Mouse (Mus musculus) CH12.LX (cell line): ENCODE data around the gene Rasl11b. TPM values are rescaled to one million over a fixed set of nuclear protein-coding genes. Genes with fewer than 3 reads are reported as not detected.

Experiments used
- DNase-seq: peaks from one replicate; pipeline ENCODE4 v3.0.0-alpha.2; 2013; ENCODE audit errors: extremely low read depth
- H3K27ac ChIP-seq: 2 replicates; pipeline ENCODE4 v1.5.1; 2012; ENCODE audit warnings: low read depth, mild to moderate bottlenecking, control low read depth, moderate library complexity; ENCODE audit not compliant: insufficient read depth
- H3K27me3 ChIP-seq: replicated peaks from 2 replicates; pipeline ENCODE3; 2012; ENCODE audit warnings: inconsistent platforms
- H3K36me3 ChIP-seq, 2 experiments: replicated peaks in 1 of 2; 2 replicates each; pipeline versions ENCODE3 to v1.6.1; 2012; ENCODE audit warnings: inconsistent platforms in 1 of 2, low read length in 1 of 2, mild to moderate bottlenecking in 1 of 2, mixed read lengths in 1 of 2, moderate library complexity in 1 of 2; ENCODE audit not compliant: control insufficient read depth in 1 of 2, insufficient read depth in 1 of 2
- H3K4me1 ChIP-seq, 2 experiments: 2 replicates each; pipeline ENCODE4 v1.6.1; 2012; ENCODE audit warnings: inconsistent platforms in 1 of 2, moderate library complexity in 1 of 2; ENCODE audit not compliant: insufficient read depth in 2 of 2, control insufficient read depth in 1 of 2
- H3K4me2 ChIP-seq: 2 replicates; pipeline ENCODE4 v1.6.1; 2012; ENCODE audit warnings: low read depth, mild to moderate bottlenecking, control low read depth; ENCODE audit not compliant: poor library complexity, insufficient read depth, severe bottlenecking
- H3K4me3 ChIP-seq, 3 experiments: fragments of 150-350 bp in 1 of 3; sonication (generic) in 1 of 3; replicated peaks in 1 of 3; 2 replicates each; pipeline versions ENCODE3 to v1.5.1; 2011 to 2012; ENCODE audit warnings: low read depth in 2 of 3, low read length in 2 of 3, mild to moderate bottlenecking in 2 of 3, moderate library complexity in 2 of 3, control low read depth in 1 of 3, improper control_type of control experiment in 1 of 3, inconsistent platforms in 1 of 3, mixed read lengths in 1 of 3; ENCODE audit not compliant: poor library complexity in 1 of 3
- H3K79me2 ChIP-seq: replicated peaks from 2 replicates; pipeline ENCODE4 v1.6.1; 2012; ENCODE audit warnings: mild to moderate bottlenecking, moderate library complexity; ENCODE audit not compliant: control insufficient read depth, poor library complexity, insufficient read depth, severe bottlenecking; ENCODE audit errors: extremely low read depth
- H3K9ac ChIP-seq: 2 replicates; pipeline ENCODE4 v1.6.1; 2012; ENCODE audit warnings: low read depth, mild to moderate bottlenecking, control low read depth, moderate library complexity; ENCODE audit not compliant: insufficient read depth
- H3K9me3 ChIP-seq: replicated peaks from 2 replicates; pipeline ENCODE3; 2012; ENCODE audit warnings: low read length, inconsistent platforms, mixed read lengths
- CHD1 ChIP-seq: IDR thresholded peaks from 2 replicates; pipeline ENCODE4 v1.6.1; 2012; ENCODE audit warnings: low read depth, low read length, improper control_type of control experiment, inconsistent platforms
- ELF1 ChIP-seq: IDR thresholded peaks from 2 replicates; pipeline ENCODE4 v1.6.1; 2014; ENCODE audit warnings: low read depth, mild to moderate bottlenecking, inconsistent platforms, low read length, improper control_type of control experiment
- EP300 ChIP-seq: IDR thresholded peaks from 2 replicates; pipeline ENCODE4 v1.6.1; 2011; ENCODE audit warnings: low read length, improper control_type of control experiment
- GABPA ChIP-seq: IDR thresholded peaks from 2 replicates; pipeline ENCODE4 v1.6.1; 2012; ENCODE audit warnings: low read depth, low read length, improper control_type of control experiment, inconsistent platforms; ENCODE audit not compliant: insufficient replicate concordance
- JUN ChIP-seq: IDR thresholded peaks from 2 replicates; pipeline ENCODE4 v1.6.1; 2011; ENCODE audit warnings: low read depth, mild to moderate bottlenecking, low read length, improper control_type of control experiment, moderate library complexity; ENCODE audit not compliant: insufficient read depth
- RAD21 ChIP-seq: IDR thresholded peaks from 2 replicates; pipeline ENCODE4 v1.6.1; 2011; ENCODE audit warnings: low read depth, mild to moderate bottlenecking, low read length, improper control_type of control experiment, moderate library complexity
- TBP ChIP-seq: conservative IDR thresholded peaks from 2 replicates; pipeline ENCODE4 v1.6.1; 2011; ENCODE audit warnings: low read depth, low read length, improper control_type of control experiment
- UBTF ChIP-seq: IDR thresholded peaks from 2 replicates; pipeline ENCODE4 v1.6.1; 2012; ENCODE audit warnings: low read depth, mild to moderate bottlenecking, inconsistent platforms, low read length, improper control_type of control experiment, moderate library complexity
- USF2 ChIP-seq: conservative IDR thresholded peaks from 2 replicates; pipeline ENCODE4 v1.6.1; 2011; ENCODE audit warnings: low read depth, low read length, improper control_type of control experiment
- ZC3H11A ChIP-seq: IDR thresholded peaks from 2 replicates; pipeline ENCODE4 v1.6.1; 2012; ENCODE audit warnings: low read depth, mild to moderate bottlenecking, inconsistent platforms, low read length, improper control_type of control experiment
- ZMIZ1 ChIP-seq: IDR thresholded peaks from 2 replicates; pipeline ENCODE4 v1.6.1; 2012; ENCODE audit warnings: low read depth, mild to moderate bottlenecking, inconsistent platforms, low read length, improper control_type of control experiment
- ZNF384 ChIP-seq: IDR thresholded peaks from 2 replicates; pipeline ENCODE4 v1.6.1; 2012; ENCODE audit warnings: low read depth, low read length, improper control_type of control experiment, inconsistent platforms
- dilution Hi-C: fragments of 300-500 bp; cut with MboI; formaldehyde crosslinking; loops from 2 replicates; pipeline ENCODE4 v1.14.3; 2020; ENCODE audit warnings: low sequenced_read_pairs; ENCODE audit not compliant: extremely low pct_unique_long_range_greater_than_20kb, extremely low pct_ligation_motif_present
- in situ Hi-C: fragments of 300-500 bp; cut with MboI; formaldehyde crosslinking; loops from 3 replicates; pipeline ENCODE4 v1.14.3; 2019; ENCODE audit warnings: low sequenced_read_pairs, low pct_ligation_motif_present, low pct_unique_long_range_greater_than_20kb, mixed read lengths
- polyA plus RNA-seq: library from polyadenylated mRNA; unstranded; fragments of >175 nt; gene quantifications from 2 replicates; pipeline ENCODE4 v1.2.1, GENCODE M21; 2012; ENCODE audit warnings: low read depth; ENCODE audit not compliant: insufficient read length
- total RNA-seq, 2 experiments: library from RNA; depleted of rRNA; stranded (reverse); fragments of 300-350 nt in 1 of 2; fragments of >200 nt in 1 of 2; gene quantifications; 2 replicates each; pipeline ENCODE4 v1.2.3; 2012 to 2014

The Rasl11b gene
- total and polyA plus RNA-seq, 3 experiments, result 0.21 to 2.7 (median 0.60) TPM

GRCm38 (mm10) chr5:74190161-74190491 lies 5.0 kb upstream of the Rasl11b start (continued):
- TF ChIP-seq ELF1 (no peak), USF2 (no peak)

DNA sequence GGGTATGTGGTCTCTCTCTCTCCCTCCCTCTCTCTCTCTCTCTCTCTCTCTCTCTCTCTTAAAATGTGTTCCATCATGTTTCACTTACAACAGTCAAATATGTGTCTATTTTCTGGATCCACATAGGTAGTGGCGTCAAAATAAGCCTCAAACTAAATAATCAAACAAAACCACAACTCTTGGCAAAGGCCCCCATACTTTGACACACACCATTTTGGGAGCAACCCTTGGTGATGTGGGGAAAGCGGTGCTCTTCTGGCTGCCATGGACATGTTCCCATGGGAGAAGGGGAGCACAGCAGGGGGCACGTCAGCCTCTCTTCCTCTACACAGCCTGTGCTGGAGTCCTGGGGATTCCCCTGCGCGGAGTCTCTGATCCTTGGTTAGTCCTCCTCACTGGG lies 4.2 kb upstream of the Rasl11b start:
- TF ChIP-seq TBP, result no peak
- TF ChIP-seq UBTF, result no peak
- no peak for TF ChIP-seq ZC3H11A
- no peak for TF ChIP-seq ELF1
- TF ChIP-seq ZMIZ1, result no peak
- Histone ChIP-seq H3K27ac (no peak overlapping the region), H3K4me2 (no peak overlapping the region), H3K79me2 (no peaks in the 10 kb centered on the region), H3K4me1 (peaks cover 6 to 38% of the 10 kb centered on the region in 2 experiments), H3K9ac (no peak overlapping the region), H3K36me3 (no peaks in the 10 kb centered on the region), H3K27me3 (no peaks in the 10 kb centered on the region), H3K4me3 (no peak overlapping the region), H3K9me3 (no peaks in the 10 kb centered on the region)
- dilution Hi-C loops, result no loop called here
- in situ Hi-C loops, result no loop called here
- DNase-seq, result no peak

GRCm38 (mm10) chr5:74193008-74193407 lies 2.1 kb upstream of the Rasl11b start:
- no peaks in the 10 kb centered on the region for H3K9me3 ChIP-seq
- no peaks in the 10 kb centered on the region for H3K27me3 ChIP-seq
- no peak overlapping the region for H3K4me2 ChIP-seq
- H3K79me2 ChIP-seq, result no peaks in the 10 kb centered on the region
- in situ Hi-C loops (no loop called here), dilution Hi-C loops (no loop called here)
- H3K27ac ChIP-seq, result no peak overlapping the region
- H3K4me1 ChIP-seq, result peaks cover 6 to 45% of the 10 kb centered on the region in 2 experiments
- no peak overlapping the region for H3K4me3 ChIP-seq
- no peak for DNase-seq
- H3K9ac ChIP-seq, result no peak overlapping the region
- H3K36me3 ChIP-seq, result peaks cover 0 to 8% of the 10 kb centered on the region in 2 experiments
- TF ChIP-seq GABPA (no peak), RAD21 (no peak), JUN (no peak), EP300 (no peak), USF2 (no peak)

DNA sequence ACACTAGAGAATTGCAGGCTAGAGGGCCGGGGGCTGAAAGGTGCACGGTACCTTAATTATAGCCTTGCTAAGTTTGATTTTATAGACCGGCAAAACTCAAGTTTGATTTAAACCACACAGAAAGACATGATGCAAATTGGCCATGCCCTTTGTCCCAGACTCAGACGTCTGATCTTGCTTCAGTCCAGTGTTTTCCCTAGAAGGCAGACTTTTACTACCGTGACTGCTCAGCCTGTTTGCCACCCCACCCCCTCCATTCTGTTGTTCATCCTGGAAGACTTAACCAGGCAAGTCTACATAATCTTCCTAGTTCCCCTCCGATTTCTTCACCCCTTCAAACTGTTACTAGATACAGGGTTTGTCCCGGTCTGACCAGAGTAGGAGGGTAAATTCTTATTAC lies 1.5 kb upstream of the Rasl11b start:
- H3K9ac ChIP-seq, result no peak overlapping the region
- H3K79me2 ChIP-seq, result no peaks in the 10 kb centered on the region
- TF ChIP-seq CHD1 (no peak), ZNF384 (no peak)
- dilution Hi-C loops (no loop called here), in situ Hi-C loops (no loop called here)
- H3K4me3 ChIP-seq, result no peak overlapping the region
- peaks cover 6 to 45% of the 10 kb centered on the region in 2 experiments for H3K4me1 ChIP-seq
- H3K27me3 ChIP-seq, result no peaks in the 10 kb centered on the region
- no peak overlapping the region for H3K27ac ChIP-seq
- no peak overlapping the region; the same call in 1 of the 2 replicates for H3K4me2 ChIP-seq
- no peak for DNase-seq
- H3K9me3 ChIP-seq, result no peaks in the 10 kb centered on the region
- H3K36me3 ChIP-seq, result peaks cover 0 to 14% of the 10 kb centered on the region in 2 experiments
